Mouse (Mus musculus) hindbrain, embryonic 15.5 days (tissue): ENCODE measurements at regions not wholly inside any gene's neighbourhood (a gene's known extent, or its start where the extent isn't known, plus 50 kb on each side); places are given as distances from the start of the nearest gene placed in this dataset.

Experiments
- ATAC-seq: fragments of 200-750 bp; cut with Nextera tagmentation; 2 replicates; pipeline ENCODE4 v1.8.0; 2017; ENCODE audit warnings: low read depth, moderate number of reproducible peaks, moderate TSS enrichment; ENCODE audit not compliant: low FRiP score
- H3K27ac ChIP-seq: fragments of 300-500 bp; sonication (generic); replicated peaks from 2 replicates; pipeline ENCODE4 v1.5.1; 2015; ENCODE audit warnings: mild to moderate bottlenecking, inconsistent platforms
- H3K27me3 ChIP-seq: fragments of 300-500 bp; sonication (generic); 2 replicates; pipeline ENCODE4 v1.6.1; 2015; ENCODE audit warnings: control low read depth, inconsistent platforms
- H3K36me3 ChIP-seq: fragments of 300-500 bp; sonication (generic); 2 replicates; pipeline ENCODE4 v1.6.1; 2015; ENCODE audit warnings: control low read depth, inconsistent platforms
- H3K4me1 ChIP-seq: fragments of 300-500 bp; sonication (generic); replicated peaks from 2 replicates; pipeline ENCODE4 v1.6.1; 2015; ENCODE audit warnings: control low read depth, inconsistent platforms
- H3K4me2 ChIP-seq: fragments of 300-500 bp; sonication (generic); 2 replicates; pipeline ENCODE4 v1.6.1; 2015; ENCODE audit warnings: moderate library complexity, mild to moderate bottlenecking, inconsistent platforms
- H3K4me3 ChIP-seq: fragments of 300-500 bp; sonication (generic); 2 replicates; pipeline ENCODE4 v1.5.1; 2015; ENCODE audit warnings: mild to moderate bottlenecking, inconsistent platforms
- H3K9ac ChIP-seq: fragments of 300-500 bp; sonication (generic); 2 replicates; pipeline ENCODE4 v1.6.1; 2015; ENCODE audit warnings: inconsistent platforms
- H3K9me3 ChIP-seq: fragments of 300-500 bp; sonication (generic); 2 replicates; pipeline ENCODE4 v1.6.1; 2016; ENCODE audit warnings: control low read depth, inconsistent platforms
- WGBS: fragments of 180-500 bp; shearing (Covaris S2); methylation state at CpG from one replicate; pipeline ENCODE4 v1.1.7; 2015; 5-methylcytosine and 5-hydroxymethylcytosine counted together

DNA sequence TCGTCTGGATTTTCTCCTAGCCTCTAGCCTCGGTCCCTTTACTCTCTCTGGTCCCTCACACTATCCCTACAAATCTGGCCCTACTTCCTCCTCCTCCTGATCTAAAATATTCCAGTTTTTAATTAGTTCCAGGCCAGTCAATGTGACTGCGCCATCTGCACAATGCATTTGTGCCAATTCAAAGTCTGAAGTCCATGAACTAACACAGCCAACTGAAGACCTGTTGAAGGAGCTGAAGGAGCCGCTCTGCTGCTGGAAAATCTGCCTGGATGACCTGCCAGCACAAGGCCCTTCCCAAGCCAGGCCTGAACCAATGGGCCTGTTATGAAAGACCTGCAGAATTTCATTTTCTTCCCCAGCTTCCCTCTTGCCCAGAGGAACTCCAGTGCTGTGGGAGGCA lies 197.9 kb upstream of the Mctp2 start:
- ATAC-seq = no peak
- H3K9ac ChIP-seq = no peak overlapping the region

DNA sequence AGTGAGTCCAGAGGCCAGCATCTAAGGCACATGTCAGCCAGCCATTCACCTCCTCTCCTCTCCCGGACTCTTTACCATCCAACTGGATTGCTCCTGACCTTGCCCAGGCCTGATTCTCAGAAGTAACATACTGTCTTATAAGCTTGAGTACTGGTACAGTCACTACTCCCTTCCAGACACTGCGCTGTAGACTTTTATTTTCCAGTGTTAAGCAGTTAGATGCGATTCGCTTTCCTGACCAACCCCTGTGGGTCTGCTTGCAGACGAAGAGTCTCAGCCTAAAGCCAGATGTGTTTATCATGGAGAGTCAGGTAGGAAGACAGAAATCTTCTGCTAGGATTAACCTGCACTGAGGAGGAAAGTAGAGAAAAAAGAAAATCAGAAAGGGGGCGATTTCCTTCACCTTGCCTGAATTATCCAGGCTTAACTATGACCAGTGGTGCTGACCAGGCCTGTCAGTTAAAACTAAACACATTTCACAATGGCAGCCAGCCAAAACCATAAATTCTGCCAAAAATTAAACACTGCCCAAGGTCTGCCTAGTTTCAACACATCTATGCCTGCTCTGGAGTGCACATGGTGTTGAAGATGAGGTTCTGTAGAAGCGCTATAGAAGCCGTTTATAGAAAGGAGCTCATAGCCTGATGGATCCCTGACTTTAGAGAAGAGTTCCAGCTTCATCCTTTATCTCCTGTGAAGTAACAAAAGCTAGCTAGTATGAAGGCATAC lies 199.5 kb upstream of the Mctp2 start:
- no peaks in the 10 kb centered on the region for H3K27me3 ChIP-seq
- no peaks in the 10 kb centered on the region for H3K36me3 ChIP-seq
- H3K4me3 ChIP-seq = no peak overlapping the region
- H3K4me2 ChIP-seq = no peak overlapping the region
- no peaks in the 10 kb centered on the region for H3K9me3 ChIP-seq
- ATAC-seq = no peak
- H3K27ac ChIP-seq = no peak overlapping the region
- 89% methylated on average over 8 of the region's 8 CpGs for WGBS
- no peak overlapping the region for H3K9ac ChIP-seq
- no peaks in the 10 kb centered on the region for H3K4me1 ChIP-seq

More for the DNA sequence above, 197.9 kb upstream of the Mctp2 start:
- H3K27ac ChIP-seq = no peak overlapping the region
- H3K9me3 ChIP-seq = no peaks in the 10 kb centered on the region
- no peak overlapping the region for H3K4me2 ChIP-seq
- no peaks in the 10 kb centered on the region for H3K4me1 ChIP-seq
- no peak overlapping the region for H3K4me3 ChIP-seq
- H3K27me3 ChIP-seq = no peaks in the 10 kb centered on the region
- WGBS = 78% methylated on average over 4 of the region's 4 CpGs
- no peaks in the 10 kb centered on the region for H3K36me3 ChIP-seq

DNA sequence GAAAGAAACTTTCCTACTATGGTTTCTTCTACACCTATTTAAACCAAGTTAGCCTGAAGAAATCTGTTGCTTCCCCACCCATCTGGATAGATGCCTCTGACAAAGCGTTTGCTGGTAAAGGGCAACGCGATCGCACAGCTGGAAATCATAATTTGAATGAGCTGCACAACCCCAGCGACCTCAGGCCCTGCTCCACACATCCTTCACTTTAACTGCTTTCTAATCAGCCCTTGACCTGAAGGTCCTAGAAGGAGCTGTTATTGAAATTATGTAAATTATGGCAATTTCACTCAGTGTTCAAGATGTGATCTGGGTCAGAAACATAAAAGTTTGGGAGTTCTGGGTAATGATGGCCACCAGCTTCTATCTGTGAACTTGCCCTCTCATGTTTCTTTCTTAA lies 201.5 kb upstream of the Mctp2 start:
- no peak for ATAC-seq
- no peak overlapping the region for H3K4me2 ChIP-seq
- no peaks in the 10 kb centered on the region for H3K9me3 ChIP-seq
- H3K4me3 ChIP-seq = no peak overlapping the region
- no peaks in the 10 kb centered on the region for H3K27me3 ChIP-seq
- no peaks in the 10 kb centered on the region for H3K36me3 ChIP-seq
- 32% methylated on average over 5 of the region's 5 CpGs for WGBS
- no peak overlapping the region for H3K27ac ChIP-seq
- no peaks in the 10 kb centered on the region for H3K4me1 ChIP-seq
- no peak overlapping the region for H3K9ac ChIP-seq

GRCm38 (mm10) chr7:72510116-72510515 lies 203.7 kb upstream of the Mctp2 start:
- Histone ChIP-seq H3K36me3 (no peaks in the 10 kb centered on the region), H3K9me3 (no peaks in the 10 kb centered on the region), H3K27ac (no peak overlapping the region), H3K27me3 (no peaks in the 10 kb centered on the region), H3K4me2 (no peak overlapping the region), H3K9ac (no peak overlapping the region), H3K4me3 (no peak overlapping the region), H3K4me1 (no peaks in the 10 kb centered on the region)
- ATAC-seq = no peak
- WGBS = 92% methylated on average over 4 of the region's 4 CpGs

GRCm38 (mm10) chr7:72513446-72513845 lies 207.0 kb upstream of the Mctp2 start:
- Histone ChIP-seq H3K36me3 (no peaks in the 10 kb centered on the region), H3K4me2 (no peak overlapping the region), H3K4me3 (no peak overlapping the region), H3K9ac (no peak overlapping the region), H3K27me3 (no peaks in the 10 kb centered on the region), H3K27ac (no peak overlapping the region), H3K9me3 (no peaks in the 10 kb centered on the region), H3K4me1 (no peaks in the 10 kb centered on the region)
- 91% methylated on average over 4 of the region's 4 CpGs for WGBS
- no peak for ATAC-seq

DNA sequence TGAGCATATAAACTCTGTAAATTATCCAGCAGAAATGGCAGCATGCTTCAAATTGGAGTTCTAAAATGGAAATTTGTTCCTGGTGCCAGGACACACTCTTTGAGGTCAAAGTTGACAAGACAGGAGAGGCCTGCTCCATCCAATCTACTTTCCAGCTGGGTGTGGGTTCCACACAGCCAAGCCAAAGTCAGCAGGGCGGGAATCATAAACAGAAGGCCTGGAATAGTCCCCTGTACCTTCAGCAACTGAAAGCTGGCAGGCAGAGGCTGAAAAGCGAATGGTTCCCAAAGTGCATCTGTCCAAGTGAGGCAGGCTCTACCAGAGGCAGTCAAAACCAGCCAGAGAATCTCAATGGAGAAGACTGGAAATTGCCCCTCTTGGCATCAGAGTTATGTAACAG lies 208.4 kb upstream of the Mctp2 start:
- H3K27me3 ChIP-seq = no peaks in the 10 kb centered on the region
- H3K4me1 ChIP-seq = no peaks in the 10 kb centered on the region
- no peak overlapping the region for H3K27ac ChIP-seq
- no peaks in the 10 kb centered on the region for H3K9me3 ChIP-seq
- H3K4me3 ChIP-seq = no peak overlapping the region
- H3K9ac ChIP-seq = no peak overlapping the region
- ATAC-seq = no peak
- H3K36me3 ChIP-seq = no peaks in the 10 kb centered on the region
- 90% methylated on average over 2 of the region's 2 CpGs for WGBS
- H3K4me2 ChIP-seq = no peak overlapping the region

DNA sequence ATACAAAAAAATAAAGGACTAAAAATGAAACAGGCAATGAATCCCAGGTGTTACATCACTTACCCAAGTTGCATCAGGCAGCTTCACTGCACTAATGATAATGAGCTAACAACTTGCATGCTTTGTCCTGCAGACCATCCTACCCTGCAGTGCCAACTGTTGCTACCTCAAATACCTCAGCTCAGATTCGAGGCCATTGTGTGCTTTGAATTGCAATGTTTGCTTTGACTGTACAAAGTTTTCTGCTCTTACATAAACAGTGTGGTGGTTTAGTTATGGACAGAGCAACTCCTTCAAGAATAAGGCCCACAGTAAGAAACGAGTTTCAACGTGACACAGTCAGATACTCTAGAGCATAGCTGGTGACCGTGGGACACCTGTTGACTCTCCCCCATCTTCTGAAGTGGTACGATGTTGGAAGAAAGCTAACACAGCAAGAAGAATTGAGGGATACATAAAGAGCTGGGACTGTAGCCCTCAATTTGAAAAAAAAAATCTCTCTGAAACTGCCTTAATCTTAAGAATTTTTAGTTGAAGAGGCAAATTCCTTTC lies 212.1 kb upstream of the Mctp2 start:
- ATAC-seq = no peak
- Histone ChIP-seq H3K4me1 (no peaks in the 10 kb centered on the region), H3K9me3 (no peaks in the 10 kb centered on the region), H3K9ac (no peak overlapping the region), H3K27ac (no peak overlapping the region), H3K4me3 (no peak overlapping the region), H3K36me3 (no peaks in the 10 kb centered on the region), H3K4me2 (no peak overlapping the region), H3K27me3 (no peaks in the 10 kb centered on the region)
- WGBS = 64% methylated on average over 5 of the region's 5 CpGs

- ATAC-seq = no peak
- WGBS = 39% methylated on average over 6 of the region's 6 CpGs
Observed at GRCm38 (mm10) chr7:72519359-72520115, 213.1 kb upstream of the Mctp2 start.

GRCm38 (mm10) chr7:72528873-72529272 lies 222.5 kb upstream of the Mctp2 start:
- 81% methylated on average over 3 of the region's 3 CpGs for WGBS
- Histone ChIP-seq H3K27me3 (no peaks in the 10 kb centered on the region), H3K36me3 (no peaks in the 10 kb centered on the region), H3K4me1 (no peaks in the 10 kb centered on the region), H3K27ac (no peak overlapping the region), H3K4me2 (no peak overlapping the region), H3K9me3 (no peaks in the 10 kb centered on the region), H3K9ac (no peak overlapping the region), H3K4me3 (no peak overlapping the region)
- ATAC-seq = no peak

More at GRCm38 (mm10) chr7:72519359-72520115, 213.1 kb upstream of the Mctp2 start:
- Histone ChIP-seq H3K36me3 (no peaks in the 10 kb centered on the region), H3K27ac (no peak overlapping the region), H3K9me3 (no peaks in the 10 kb centered on the region), H3K4me1 (no peaks in the 10 kb centered on the region), H3K4me2 (no peak overlapping the region), H3K4me3 (no peak overlapping the region), H3K9ac (no peak overlapping the region), H3K27me3 (no peaks in the 10 kb centered on the region)

- no peaks in the 10 kb centered on the region for H3K9me3 ChIP-seq
- H3K4me1 ChIP-seq = peaks cover 12% of the 10 kb centered on the region
- ATAC-seq = no peak
- H3K4me3 ChIP-seq = no peak overlapping the region
- no peak overlapping the region for H3K9ac ChIP-seq
- H3K27ac ChIP-seq = no peak overlapping the region
- no peaks in the 10 kb centered on the region for H3K36me3 ChIP-seq
- 69% methylated on average over 6 of the region's 6 CpGs for WGBS
- H3K4me2 ChIP-seq = no peak overlapping the region
- H3K27me3 ChIP-seq = no peaks in the 10 kb centered on the region
Observed at GRCm38 (mm10) chr7:72538288-72538687, 231.9 kb upstream of the Mctp2 start.

GRCm38 (mm10) chr7:72539915-72540314 lies 233.5 kb upstream of the Mctp2 start:
- peaks cover 12% of the 10 kb centered on the region for H3K4me1 ChIP-seq
- H3K9me3 ChIP-seq = no peaks in the 10 kb centered on the region
- no peak overlapping the region for H3K9ac ChIP-seq
- no peak overlapping the region for H3K4me3 ChIP-seq
- no peaks in the 10 kb centered on the region for H3K36me3 ChIP-seq
- no peak for ATAC-seq
- no peak overlapping the region for H3K4me2 ChIP-seq
- H3K27ac ChIP-seq = no peak overlapping the region
- H3K27me3 ChIP-seq = no peaks in the 10 kb centered on the region
